Comparison of ENCODE assay signal across 30 mouse cellular contexts in the genomic region with DNA sequence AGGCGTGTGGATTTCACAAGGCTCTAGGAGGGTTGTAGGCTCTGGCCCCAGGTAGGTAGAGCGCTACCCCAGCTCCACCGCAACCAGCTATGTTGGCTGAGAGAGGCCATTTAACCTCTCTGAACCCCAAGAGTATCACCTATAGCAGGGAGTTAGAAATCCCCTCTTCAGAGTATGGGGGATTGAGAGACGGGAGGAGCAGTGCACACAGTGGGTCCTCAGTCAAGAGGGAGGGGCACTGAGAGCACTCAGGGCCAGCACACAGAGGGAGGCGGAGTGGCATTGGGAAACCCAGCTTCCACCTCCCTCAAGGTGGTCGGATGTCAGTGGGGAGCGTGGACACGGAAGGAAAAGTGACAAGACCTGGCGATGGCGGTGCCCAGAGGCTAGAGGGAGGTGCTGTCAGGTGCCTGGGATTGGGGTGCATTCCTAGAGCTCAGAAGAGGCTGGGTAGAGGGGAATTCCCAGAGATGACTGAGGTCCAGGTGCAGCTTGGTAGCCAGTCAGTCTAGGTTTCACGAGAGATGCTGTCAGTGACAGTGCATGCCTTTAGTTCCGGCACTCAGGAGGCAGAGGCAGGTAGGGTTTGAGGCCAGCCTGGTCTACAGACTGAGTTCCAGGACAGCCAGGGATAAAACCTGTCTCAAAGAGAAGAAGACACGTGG. TPM values are rescaled to one million over a fixed set of nuclear protein-coding genes. Genes with fewer than 3 reads are reported as not detected.
A peak's percentile ranks its signal among the peaks of the same experiment; 100 is the strongest.
DNase-seq lines count a peak whose midpoint lies in the region; ATAC-seq and TF ChIP-seq lines count a peak whose summit lies in the region.
"Had no signal": no experiment of that assay in that cellular context is flagged by ENCODE, and none has a peak within 500 bp of the region (broad histone marks: within the 10 kb centered on the region; RNA-seq: fewer than 3 reads in every experiment).

No protein-coding gene starts in this region.

- no peak overlapping the region for H3K4me3 ChIP-seq in liver, embryonic 13.5 days (replicated peaks)
- H3K4me3 ChIP-seq in liver, embryonic 11.5 days (ENCODE audit: low read depth, low read length) = no peak overlapping the region
- H3K4me3 ChIP-seq in MEL (ENCODE audit: control insufficient read depth in 1 of 2, insufficient read depth in 1 of 2, low read depth in 2 of 2, low read length in 2 of 2) = no peak overlapping the region
- H3K4me3 ChIP-seq in brown adipose tissue, adult 24 weeks (ENCODE audit: insufficient read depth, low read depth, low read length) = peak overlapping the region; percentile 42
- no peak overlapping the region for H3K4me3 ChIP-seq in stomach, postnatal 0 days (ENCODE audit: low read depth, low read length)
- H3K4me3 ChIP-seq in kidney, embryonic 15.5 days (replicated peaks) = no peak overlapping the region
- H3K4me3 ChIP-seq: erythroblast, embryonic 14.5 days; forebrain, embryonic 13.5 days; hindbrain, embryonic 13.5 days; midbrain, embryonic 13.5 days; neural tube, embryonic 13.5 days had no signal

- ATAC-seq in liver, embryonic 13.5 days (ENCODE audit: low read depth) = no peak
- ATAC-seq in liver, embryonic 11.5 days (replicated peaks; ENCODE audit: low FRiP score) = no peak
- 0 out of 2 replicates have a peak, but pooled peaks have one; percentile 8 for ATAC-seq in stomach, postnatal 0 days (ENCODE audit: low FRiP score, low TSS enrichment)
- no peak for ATAC-seq in kidney, embryonic 15.5 days (replicated peaks; ENCODE audit: low FRiP score)
- ATAC-seq: forebrain, embryonic 13.5 days; inflammation-experienced regulatory T-cells, adult 6 months; midbrain, embryonic 13.5 days had no signal

- no peak for TF ChIP-seq RAD21 in MEL (IDR thresholded peaks at IDR 0.05; ENCODE audit: low read depth, low read length)

- H3K4me2 ChIP-seq in liver, embryonic 13.5 days = peak overlapping the region; percentile 33; the same call in 1 of the 2 replicates
- no peak overlapping the region; the same call in 1 of the 2 replicates for H3K4me2 ChIP-seq in liver, embryonic 11.5 days
- H3K4me2 ChIP-seq in stomach, postnatal 0 days (replicated peaks; ENCODE audit: low read depth) = no peak overlapping the region
- H3K4me2 ChIP-seq in kidney, embryonic 15.5 days = no peak overlapping the region
- H3K4me2 ChIP-seq: forebrain, embryonic 13.5 days; heart, embryonic 11.5 days; hindbrain, embryonic 13.5 days; lung, embryonic 14.5 days; midbrain, embryonic 13.5 days; neural tube, embryonic 13.5 days had no signal

- no peaks in the 10 kb centered on the region for H3K27me3 ChIP-seq in liver, embryonic 13.5 days
- H3K27me3 ChIP-seq in liver, embryonic 11.5 days (replicated peaks; ENCODE audit: control insufficient read depth, insufficient read depth, low read length) = no peaks in the 10 kb centered on the region
- no peaks in the 10 kb centered on the region for H3K27me3 ChIP-seq in MEL (ENCODE audit: control insufficient read depth in 1 of 2, insufficient read depth in 2 of 2, low read length in 2 of 2)
- no peaks in the 10 kb centered on the region for H3K27me3 ChIP-seq in stomach, postnatal 0 days (ENCODE audit: control insufficient read depth, insufficient read depth, low read length)
- H3K27me3 ChIP-seq in kidney, embryonic 15.5 days = no peaks in the 10 kb centered on the region
- H3K27me3 ChIP-seq: forebrain, embryonic 13.5 days; hindbrain, embryonic 13.5 days; midbrain, embryonic 13.5 days; neural tube, embryonic 13.5 days had no signal

- TF ChIP-seq CTCF in MEL (IDR thresholded peaks at IDR 0.05 in 2 of 3, conservative IDR thresholded peaks at IDR 0.05 in 1 of 3; ENCODE audit: control insufficient read depth in 1 of 3, insufficient read depth in 1 of 3, low read depth in 2 of 3, low read length in 3 of 3, poor library complexity in 1 of 3, severe bottlenecking in 1 of 3) = no peak
- no peak for TF ChIP-seq CTCF in stomach, postnatal 0 days (IDR thresholded peaks at IDR 0.05; ENCODE audit: low read depth)

- no peaks in the 10 kb centered on the region for H3K9me3 ChIP-seq in liver, embryonic 13.5 days (replicated peaks)
- H3K9me3 ChIP-seq in liver, embryonic 11.5 days (ENCODE audit: control insufficient read depth, low read length) = no peaks in the 10 kb centered on the region
- H3K9me3 ChIP-seq in MEL (replicated peaks; ENCODE audit: insufficient read depth, low read length) = no peaks in the 10 kb centered on the region
- no peaks in the 10 kb centered on the region for H3K9me3 ChIP-seq in stomach, postnatal 0 days (ENCODE audit: control insufficient read depth, low read length)
- H3K9me3 ChIP-seq in kidney, embryonic 15.5 days (replicated peaks) = no peaks in the 10 kb centered on the region
- H3K9me3 ChIP-seq: forebrain, embryonic 13.5 days; hindbrain, embryonic 13.5 days; midbrain, embryonic 13.5 days; neural tube, embryonic 13.5 days had no signal

- no peak for TF ChIP-seq POLR2A in MEL (IDR thresholded peaks at IDR 0.05; ENCODE audit: control insufficient read depth in 1 of 2, insufficient read depth in 1 of 2, low read depth in 1 of 2, low read length in 2 of 2, poor library complexity in 1 of 2)

- H3K9ac ChIP-seq in liver, embryonic 13.5 days = no peak overlapping the region
- no peak overlapping the region for H3K9ac ChIP-seq in liver, embryonic 11.5 days (ENCODE audit: low read depth, low read length)
- H3K9ac ChIP-seq in MEL (ENCODE audit: control insufficient read depth, low read depth, low read length, poor library complexity, severe bottlenecking) = no peak overlapping the region
- H3K9ac ChIP-seq in stomach, postnatal 0 days (ENCODE audit: low read length) = no peak overlapping the region
- H3K9ac ChIP-seq in kidney, embryonic 15.5 days = no peak overlapping the region
- H3K9ac ChIP-seq: forebrain, embryonic 13.5 days; hindbrain, embryonic 13.5 days; lung, embryonic 14.5 days; midbrain, embryonic 13.5 days had no signal

- no peak overlapping the region for H3K27ac ChIP-seq in liver, embryonic 13.5 days
- H3K27ac ChIP-seq in liver, embryonic 11.5 days (ENCODE audit: low read depth, low read length) = no peak overlapping the region
- no peak overlapping the region for H3K27ac ChIP-seq in MEL (ENCODE audit: control insufficient read depth, low read depth, low read length)
- peak overlapping the region; percentile 41 for H3K27ac ChIP-seq in brown adipose tissue, adult 24 weeks (replicated peaks; ENCODE audit: low read depth, low read length)
- no peak overlapping the region for H3K27ac ChIP-seq in stomach, postnatal 0 days (replicated peaks)
- no peak overlapping the region for H3K27ac ChIP-seq in kidney, embryonic 15.5 days
- H3K27ac ChIP-seq: forebrain, embryonic 13.5 days; hindbrain, embryonic 13.5 days; midbrain, embryonic 13.5 days; neural tube, embryonic 13.5 days had no signal

- H3K79me2 ChIP-seq in MEL (ENCODE audit: control insufficient read depth, insufficient read depth, low read length, poor library complexity) = no peaks in the 10 kb centered on the region

- H3K36me3 ChIP-seq in liver, embryonic 13.5 days = no peaks in the 10 kb centered on the region
- H3K36me3 ChIP-seq in liver, embryonic 11.5 days (ENCODE audit: control insufficient read depth, insufficient read depth, low read length) = no peaks in the 10 kb centered on the region
- H3K36me3 ChIP-seq in MEL (ENCODE audit: control insufficient read depth in 1 of 2, insufficient read depth in 2 of 2, low read length in 2 of 2) = no peaks in the 10 kb centered on the region
- H3K36me3 ChIP-seq in stomach, postnatal 0 days (ENCODE audit: control insufficient read depth, insufficient read depth, low read length) = no peaks in the 10 kb centered on the region
- no peaks in the 10 kb centered on the region for H3K36me3 ChIP-seq in kidney, embryonic 15.5 days
- H3K36me3 ChIP-seq: hindbrain, embryonic 13.5 days; midbrain, embryonic 13.5 days; neural tube, embryonic 13.5 days had no signal

- peaks cover 10% of the 10 kb centered on the region; the same call in 1 of the 2 replicates for H3K4me1 ChIP-seq in liver, embryonic 13.5 days (replicated peaks)
- H3K4me1 ChIP-seq in liver, embryonic 11.5 days (replicated peaks; ENCODE audit: control insufficient read depth, insufficient read depth, low read length) = peaks cover 4% of the 10 kb centered on the region
- peaks cover 0 to 11% of the 10 kb centered on the region in 2 experiments; a peak in 2 of 4 replicates for H3K4me1 ChIP-seq in MEL (ENCODE audit: control insufficient read depth in 1 of 2, insufficient read depth in 2 of 2, low read length in 2 of 2)
- no peaks in the 10 kb centered on the region for H3K4me1 ChIP-seq in brown adipose tissue, adult 24 weeks (ENCODE audit: control insufficient read depth, insufficient read depth, insufficient read length, low read length)
- no peaks in the 10 kb centered on the region for H3K4me1 ChIP-seq in stomach, postnatal 0 days (replicated peaks; ENCODE audit: control insufficient read depth, insufficient read depth)
- H3K4me1 ChIP-seq in kidney, embryonic 15.5 days = no peaks in the 10 kb centered on the region
- H3K4me1 ChIP-seq: forebrain, embryonic 13.5 days; midbrain, embryonic 13.5 days; neural tube, embryonic 13.5 days had no signal

- 73% methylated on average over 13 of the region's 13 CpGs for WGBS in liver, embryonic 13.5 days (ENCODE audit: insufficient replicate concordance)
- 74% methylated on average over 13 of the region's 13 CpGs for WGBS in liver, embryonic 11.5 days
- 77% methylated on average over 13 of the region's 13 CpGs for WGBS in stomach, postnatal 0 days
- 77% methylated on average over 13 of the region's 13 CpGs for WGBS in kidney, embryonic 15.5 days

- no peak for DNase-seq in liver, embryonic 13.5 days
- DNase-seq in liver, embryonic 11.5 days (ENCODE audit: low spot score) = no peak
- no peak for DNase-seq in MEL (ENCODE audit: low read depth, low spot score)
- no peak for DNase-seq in stomach, postnatal 0 days (ENCODE audit: low spot score)
- no peak for DNase-seq in cerebellum, postnatal 10 days
- DNase-seq: adrenal gland, adult 8-10 months; cerebellum, adult 11-12 months; cerebellum, adult 9-11 months; heart, postnatal 36 days; kidney, adult 11 months; lung, embryonic 14.5 days; lung, postnatal 14 days; right cerebral cortex, postnatal 14 days; thymus, adult 18-20 months; thymus, postnatal 36 days had no signal

- no peak for TF ChIP-seq EP300 in MEL (IDR thresholded peaks at IDR 0.05; ENCODE audit: low read depth in 1 of 2, low read length in 2 of 2)
- TF ChIP-seq EP300 in stomach, postnatal 0 days (optimal IDR thresholded peaks at IDR 0.05) = no peak

RNA-seq across cellular contexts. Expression of gene Cyth4, which starts 2.8 kb away (rescaled TPM):
- polyA plus RNA-seq in liver, embryonic 13.5 days (2015; fragmentation: Nextera tagmentation; extraction: Ambion mirVana) = 11.9 and 12.5 TPM in 2 replicates
- polyA plus RNA-seq in liver, embryonic 11.5 days (2014; fragmentation: Nextera tagmentation; extraction: Ambion mirVana) = 7.8 and 9.5 TPM in 2 replicates
- total RNA-seq in MEL (2012; rRNA removed) = 8.7 and 9.2 TPM in 2 replicates
- polyA plus RNA-seq in MEL (2012; ENCODE audit: insufficient read depth in 1 of 2, insufficient read length in 2 of 2, low read depth in 1 of 2, low replicate concordance in 2 of 2, missing spikeins in 1 of 2) = 10 to 100 TPM in 1 of 2 experiments, not detected in 1; 23.5 TPM
- 4.9 and 6.8 TPM in 2 replicates for polyA plus RNA-seq in brown adipose tissue, adult 24 weeks (2012; ENCODE audit: insufficient read depth, insufficient read length, missing spikeins)
- 5.2 and 5.8 TPM in 2 replicates for polyA plus RNA-seq in stomach, postnatal 0 days (2015; fragmentation: Nextera tagmentation; extraction: Ambion mirVana)
- polyA plus RNA-seq in kidney, embryonic 15.5 days (2015; fragmentation: Nextera tagmentation; extraction: Ambion mirVana) = 7.1 and 8.1 TPM in 2 replicates

RNA-seq across cellular contexts. Expression of gene Rac2, which starts 27.1 kb away (rescaled TPM):
- 75.2 and 81.2 TPM in 2 replicates for polyA plus RNA-seq in liver, embryonic 13.5 days (2015; fragmentation: Nextera tagmentation; extraction: Ambion mirVana)
- 124 and 126 TPM in 2 replicates for polyA plus RNA-seq in liver, embryonic 11.5 days (2014; fragmentation: Nextera tagmentation; extraction: Ambion mirVana)
- total RNA-seq in MEL (2012; rRNA removed) = 257 and 268 TPM in 2 replicates
- polyA plus RNA-seq in MEL (2012; ENCODE audit: insufficient read depth in 1 of 2, insufficient read length in 2 of 2, low read depth in 1 of 2, low replicate concordance in 2 of 2, missing spikeins in 1 of 2) = 100 to 1,000 TPM; 772 to 881 TPM
- polyA plus RNA-seq in brown adipose tissue, adult 24 weeks (2012; ENCODE audit: insufficient read depth, insufficient read length, missing spikeins) = 3.6 and 8.2 TPM in 2 replicates
- 6.4 and 8.0 TPM in 2 replicates for polyA plus RNA-seq in stomach, postnatal 0 days (2015; fragmentation: Nextera tagmentation; extraction: Ambion mirVana)
- 8.1 and 11.1 TPM in 2 replicates for polyA plus RNA-seq in kidney, embryonic 15.5 days (2015; fragmentation: Nextera tagmentation; extraction: Ambion mirVana)

RNA-seq across cellular contexts. Expression of gene Sstr3, which starts 55.2 kb away (rescaled TPM):
- polyA plus RNA-seq in liver, embryonic 13.5 days (2015; fragmentation: Nextera tagmentation; extraction: Ambion mirVana) = not detected in 2 replicates
- polyA plus RNA-seq in liver, embryonic 11.5 days (2014; fragmentation: Nextera tagmentation; extraction: Ambion mirVana) = not detected in 2 replicates
- not detected in 2 replicates for total RNA-seq in MEL (2012; rRNA removed)
- polyA plus RNA-seq in MEL (2012; ENCODE audit: insufficient read depth in 1 of 2, insufficient read length in 2 of 2, low read depth in 1 of 2, low replicate concordance in 2 of 2, missing spikeins in 1 of 2) = not detected
- not detected in 2 replicates for polyA plus RNA-seq in brown adipose tissue, adult 24 weeks (2012; ENCODE audit: insufficient read depth, insufficient read length, missing spikeins)
- 0.02 and 0.08 TPM in 2 replicates for polyA plus RNA-seq in stomach, postnatal 0 days (2015; fragmentation: Nextera tagmentation; extraction: Ambion mirVana)
- polyA plus RNA-seq in kidney, embryonic 15.5 days (2015; fragmentation: Nextera tagmentation; extraction: Ambion mirVana) = 0.30 and 0.58 TPM in 2 replicates
- total RNA-seq: gastrocnemius, postnatal 25 days; heart, adult 18-20 months; heart, postnatal 36 days; megakaryocyte-erythroid progenitor cell, adult 5-6 weeks had no signal
- polyA plus RNA-seq: erythroblast, embryonic 14.5 days; heart, embryonic 16.5 days; limb, embryonic 11.5 days; liver, adult 2 months had no signal
